Mouse (Mus musculus) hindbrain, embryonic 13.5 days (tissue): ENCODE results near the gene Col23a1. TPM values are rescaled to one million over a fixed set of nuclear protein-coding genes. Genes with fewer than 3 reads are reported as not detected.
A peak's percentile ranks its signal among the peaks of the same experiment; 100 is the strongest.

Experiments used
- ATAC-seq: fragments of 200-750 bp; cut with Nextera tagmentation; 2 replicates; pipeline ENCODE4 v1.8.0; 2017; ENCODE audit warnings: moderate TSS enrichment; ENCODE audit not compliant: low FRiP score
- H3K27ac ChIP-seq: fragments of 300-500 bp; sonication (generic); 2 replicates; pipeline ENCODE4 v1.5.1; 2015; ENCODE audit warnings: inconsistent platforms, mild to moderate bottlenecking, moderate library complexity
- H3K27me3 ChIP-seq: fragments of 300-500 bp; sonication (generic); 2 replicates; pipeline ENCODE4 v1.6.1; 2015; ENCODE audit warnings: mild to moderate bottlenecking, inconsistent platforms
- H3K36me3 ChIP-seq: fragments of 300-500 bp; sonication (generic); 2 replicates; pipeline ENCODE4 v1.6.1; 2015; ENCODE audit warnings: mild to moderate bottlenecking, inconsistent platforms
- H3K4me1 ChIP-seq: fragments of 300-500 bp; sonication (generic); replicated peaks from 2 replicates; pipeline ENCODE4 v1.6.1; 2015; ENCODE audit warnings: inconsistent platforms
- H3K4me2 ChIP-seq: fragments of 300-500 bp; sonication (generic); 2 replicates; pipeline ENCODE4 v1.6.1; 2015; ENCODE audit warnings: inconsistent platforms, mild to moderate bottlenecking, moderate library complexity
- H3K4me3 ChIP-seq: fragments of 300-500 bp; sonication (generic); 2 replicates; pipeline ENCODE4 v1.5.1; 2015; ENCODE audit warnings: mild to moderate bottlenecking, inconsistent platforms
- H3K9ac ChIP-seq: fragments of 300-500 bp; sonication (generic); 2 replicates; pipeline ENCODE4 v1.6.1; 2015; ENCODE audit warnings: mild to moderate bottlenecking, inconsistent platforms
- H3K9me3 ChIP-seq: fragments of 300-500 bp; sonication (generic); 2 replicates; pipeline ENCODE4 v1.6.1; 2016; ENCODE audit warnings: inconsistent platforms
- WGBS: fragments of 180-500 bp; shearing (Covaris S2); methylation state at CpG from one replicate; pipeline ENCODE4 v1.1.7; 2015; 5-methylcytosine and 5-hydroxymethylcytosine counted together
- polyA plus RNA-seq: library from polyadenylated mRNA; unstranded; fragments of >200 nt; fragmentation: Nextera tagmentation; extraction: Ambion mirVana; gene quantifications from 2 replicates; pipeline ENCODE4 v1.2.1, GENCODE M21; 2015

Col23a1 gene
- polyA plus RNA-seq = 6.9 and 7.1 TPM in 2 replicates

- 1% methylated on average over 29 of the region's 38 CpGs for WGBS
- Histone ChIP-seq H3K4me1 (peaks cover 12% of the 10 kb centered on the region), H3K27ac (no peak within 1 kb of the TSS), H3K9ac (peak within 1 kb of the TSS; percentile 65), H3K9me3 (no peaks in the 10 kb centered on the region), H3K36me3 (peaks cover 7% of the 10 kb centered on the region), H3K4me2 (peak within 1 kb of the TSS; percentile 84), H3K27me3 (peaks cover 30% of the 10 kb centered on the region), H3K4me3 (peak within 1 kb of the TSS; percentile 52)
- peak; percentile 87 for ATAC-seq
These were observed at the start of gene Col23a1 for GRCm38 (mm10) chr11:51289564-51290041. Gene Col23a1, plus strand, starts transcription at chr11:51289920.

GRCm38 (mm10) chr11:51242897-51243296, 46.8 kb upstream of the Col23a1 start:
- no peak for ATAC-seq
- no peak overlapping the region for H3K4me2 ChIP-seq
- no peaks in the 10 kb centered on the region for H3K9me3 ChIP-seq
- no peaks in the 10 kb centered on the region for H3K36me3 ChIP-seq
- H3K27me3 ChIP-seq = no peaks in the 10 kb centered on the region
- H3K4me3 ChIP-seq = no peak overlapping the region
- no peak overlapping the region for H3K9ac ChIP-seq
- no peak overlapping the region for H3K27ac ChIP-seq
- H3K4me1 ChIP-seq = no peaks in the 10 kb centered on the region
- WGBS = 89% methylated on average over 2 of the region's 2 CpGs

- Histone ChIP-seq H3K4me1 (no peaks in the 10 kb centered on the region), H3K27ac (no peak overlapping the region), H3K27me3 (no peaks in the 10 kb centered on the region), H3K9ac (no peak overlapping the region), H3K4me3 (no peak overlapping the region), H3K36me3 (no peaks in the 10 kb centered on the region), H3K9me3 (no peaks in the 10 kb centered on the region), H3K4me2 (no peak overlapping the region)
- 93% methylated on average over 4 of the region's 4 CpGs for WGBS
- ATAC-seq = no peak
These were observed 32.7 kb upstream of the Col23a1 start for GRCm38 (mm10) chr11:51257006-51257405.

GRCm38 (mm10) chr11:51261680-51262219, 28.0 kb upstream of the Col23a1 start, which contains the start of gene Clk4:
Gene Clk4, plus strand, starts transcription at chr11:51261730.
- H3K27ac ChIP-seq = peak within 1 kb of the TSS; percentile 91
- H3K36me3 ChIP-seq = no peaks in the 10 kb centered on the region
- H3K27me3 ChIP-seq = no peaks in the 10 kb centered on the region
- 80% methylated on average over 3 of the region's 3 CpGs for WGBS
- H3K9ac ChIP-seq = peak within 1 kb of the TSS; percentile 99
- H3K9me3 ChIP-seq = no peaks in the 10 kb centered on the region
- peak within 1 kb of the TSS; percentile 76 for H3K4me2 ChIP-seq
- H3K4me1 ChIP-seq = peaks cover 36% of the 10 kb centered on the region
- ATAC-seq = no peak
- peak within 1 kb of the TSS; percentile 95 for H3K4me3 ChIP-seq

GRCm38 (mm10) chr11:51262342-51263285, 27.1 kb upstream of the Col23a1 start, which contains the start of gene BC049762:
Gene BC049762, minus strand, starts transcription at chr11:51263046.
- H3K4me1 ChIP-seq = peaks cover 36% of the 10 kb centered on the region
- peak; percentile 99 for ATAC-seq
- no peaks in the 10 kb centered on the region for H3K9me3 ChIP-seq
- 0 out of 2 replicates have a peak, but pooled peaks cover 8% of the 10 kb centered on the region for H3K36me3 ChIP-seq
- peak within 1 kb of the TSS; percentile 76 for H3K4me2 ChIP-seq
- 11% methylated on average over 57 of the region's 57 CpGs for WGBS
- peak within 1 kb of the TSS; percentile 99 for H3K9ac ChIP-seq
- H3K27ac ChIP-seq = peak within 1 kb of the TSS; percentile 97
- H3K4me3 ChIP-seq = peak within 1 kb of the TSS; percentile 95
- H3K27me3 ChIP-seq = no peaks in the 10 kb centered on the region

DNA sequence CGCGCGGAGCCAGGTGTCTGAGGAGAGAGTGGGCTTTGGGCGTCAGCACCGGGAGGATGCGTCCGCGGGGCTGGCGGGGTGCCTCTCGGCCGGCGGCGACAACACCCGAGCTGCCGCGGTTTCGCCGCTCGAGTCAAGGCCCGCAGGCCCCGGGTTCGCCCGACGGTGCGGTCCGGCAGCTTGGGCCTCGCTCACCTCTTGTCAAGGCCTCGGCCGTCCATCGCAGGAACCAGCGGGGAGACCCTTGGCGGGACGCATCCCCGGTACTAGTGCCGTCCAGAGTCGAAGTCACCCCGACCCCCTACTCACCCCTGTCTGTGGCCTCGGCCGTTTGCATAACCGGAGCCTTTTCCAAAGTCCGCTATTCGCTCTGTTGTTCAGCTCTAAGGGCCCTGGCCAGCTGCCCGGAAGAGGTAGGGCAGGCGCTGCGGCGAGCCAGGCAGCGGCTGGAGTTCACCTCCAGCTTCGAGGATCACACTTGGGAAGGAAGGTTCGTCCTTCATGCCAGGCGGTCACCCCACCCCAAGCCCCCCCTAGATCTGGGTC, 26.4 kb upstream of the Col23a1 start:
- H3K9me3 ChIP-seq = no peaks in the 10 kb centered on the region
- ATAC-seq = peak; percentile 77
- 0 out of 2 replicates have a peak, but pooled peaks cover 8% of the 10 kb centered on the region for H3K36me3 ChIP-seq
- H3K9ac ChIP-seq = peak overlapping the region; percentile 99
- peak overlapping the region; percentile 97 for H3K27ac ChIP-seq
- H3K4me2 ChIP-seq = peak overlapping the region; percentile 74
- no peaks in the 10 kb centered on the region for H3K27me3 ChIP-seq
- under 1% methylated on average over 50 of the region's 50 CpGs for WGBS
- peak overlapping the region; percentile 95 for H3K4me3 ChIP-seq
- peaks cover 36% of the 10 kb centered on the region for H3K4me1 ChIP-seq

GRCm38 (mm10) chr11:51264352-51264751, 25.4 kb upstream of the Col23a1 start:
- Histone ChIP-seq H3K4me2 (peak overlapping the region; percentile 74), H3K9ac (peak overlapping the region; percentile 99; the same call in 1 of the 2 replicates), H3K4me1 (peaks cover 40% of the 10 kb centered on the region), H3K27ac (no peak overlapping the region), H3K36me3 (0 out of 2 replicates have a peak, but pooled peaks cover 8% of the 10 kb centered on the region), H3K27me3 (no peaks in the 10 kb centered on the region), H3K9me3 (no peaks in the 10 kb centered on the region), H3K4me3 (peak overlapping the region; percentile 95)
- no peak for ATAC-seq
- WGBS = 37% methylated on average over 6 of the region's 6 CpGs

GRCm38 (mm10) chr11:51265326-51265725, 24.4 kb upstream of the Col23a1 start:
- Histone ChIP-seq H3K4me1 (peaks cover 44% of the 10 kb centered on the region), H3K27ac (no peak overlapping the region), H3K36me3 (peaks cover 11% of the 10 kb centered on the region; the same call in 1 of the 2 replicates), H3K9ac (peak overlapping the region; percentile 99; the same call in 1 of the 2 replicates), H3K27me3 (no peaks in the 10 kb centered on the region), H3K4me2 (peak overlapping the region; percentile 74), H3K9me3 (no peaks in the 10 kb centered on the region), H3K4me3 (peak overlapping the region; percentile 95; the same call in 1 of the 2 replicates)
- WGBS = 58% methylated on average over 3 of the region's 3 CpGs
- no peak for ATAC-seq

DNA sequence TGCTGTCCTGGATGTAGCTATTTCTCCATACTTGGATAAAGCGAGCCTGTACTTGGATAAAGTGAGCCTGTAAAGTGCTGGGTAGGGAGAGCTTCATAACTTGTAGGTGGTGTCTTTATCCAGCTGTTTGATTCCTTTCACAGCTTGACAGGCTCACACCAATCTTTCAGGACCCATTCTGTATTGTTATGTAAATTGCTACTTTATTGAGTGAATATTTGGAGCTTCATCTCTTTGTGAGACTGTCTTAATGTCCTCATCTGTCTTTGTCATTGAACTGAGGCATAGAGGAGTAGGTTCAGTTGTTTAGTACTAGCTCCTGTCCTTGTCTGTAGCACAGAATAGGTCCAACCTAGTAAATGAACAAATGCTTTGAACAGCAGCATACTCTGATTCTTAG, 15.3 kb upstream of the Col23a1 start:
- Histone ChIP-seq H3K27me3 (no peaks in the 10 kb centered on the region), H3K27ac (no peak overlapping the region), H3K9me3 (no peaks in the 10 kb centered on the region), H3K4me1 (peaks cover 7% of the 10 kb centered on the region; the same call in 1 of the 2 replicates), H3K9ac (no peak overlapping the region), H3K36me3 (peaks cover 69% of the 10 kb centered on the region), H3K4me3 (no peak overlapping the region), H3K4me2 (no peak overlapping the region)
- WGBS = 55% methylated on average over 1 of the region's 1 CpGs
- ATAC-seq = no peak

- WGBS = 2% methylated on average over 59 of the region's 74 CpGs
- peak overlapping the region; percentile 84 for H3K4me2 ChIP-seq
- peak overlapping the region; percentile 52 for H3K4me3 ChIP-seq
- peaks cover 14% of the 10 kb centered on the region for H3K4me1 ChIP-seq
- ATAC-seq = peak; percentile 81
- H3K27ac ChIP-seq = no peak overlapping the region
- peaks cover 30% of the 10 kb centered on the region for H3K27me3 ChIP-seq
- H3K9ac ChIP-seq = peak overlapping the region; percentile 65
- H3K9me3 ChIP-seq = 0 out of 2 replicates have a peak, but pooled peaks cover 2% of the 10 kb centered on the region
- peaks cover 1% of the 10 kb centered on the region for H3K36me3 ChIP-seq
These were observed 591 bp downstream of the Col23a1 start for GRCm38 (mm10) chr11:51290066-51290955.

DNA sequence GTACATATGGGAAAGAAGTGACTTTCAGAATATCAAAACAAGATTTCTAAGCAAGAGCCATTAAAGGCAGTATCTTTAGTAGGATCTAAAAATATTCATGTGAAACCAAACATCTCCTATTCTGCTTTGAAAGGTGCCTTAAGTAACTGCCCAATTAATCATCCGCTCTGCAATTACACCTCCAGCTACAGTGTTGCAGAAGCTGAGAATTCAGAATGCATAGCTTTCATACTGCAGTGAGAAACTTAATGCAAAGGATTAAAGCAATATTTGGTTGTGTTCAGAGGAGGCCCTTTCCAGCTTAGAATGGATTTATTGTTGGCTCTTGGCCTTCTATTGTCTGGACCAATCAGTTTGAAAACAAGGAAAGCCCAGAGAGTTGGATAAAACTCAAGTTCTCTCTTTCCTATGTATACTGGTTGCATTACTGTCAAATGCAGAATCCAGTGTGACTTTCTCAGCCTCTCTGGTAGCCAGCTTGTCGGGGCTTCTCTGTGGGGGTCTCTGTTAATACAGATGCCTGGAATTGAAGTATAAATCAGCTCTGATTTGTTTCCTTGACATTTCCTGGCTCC, 4.3 kb downstream of the Col23a1 start:
- Histone ChIP-seq H3K4me3 (no peak overlapping the region), H3K9me3 (0 out of 2 replicates have a peak, but pooled peaks cover 2% of the 10 kb centered on the region), H3K4me1 (peaks cover 14% of the 10 kb centered on the region), H3K27ac (no peak overlapping the region), H3K27me3 (peaks cover 26% of the 10 kb centered on the region), H3K9ac (no peak overlapping the region), H3K4me2 (no peak overlapping the region), H3K36me3 (no peaks in the 10 kb centered on the region)
- 76% methylated on average over 2 of the region's 2 CpGs for WGBS
- no peak for ATAC-seq
